Mouse (Mus musculus): Measurements from ENCODE around the gene Lin7b. TPM values are rescaled to one million over a fixed set of nuclear protein-coding genes. Genes with fewer than 3 reads are reported as not detected.

The Lin7b gene
- 111 and 123 TPM in 2 replicates for polyA plus RNA-seq (2015; fragmentation: Nextera tagmentation; extraction: Ambion mirVana)

GRCm38 (mm10) chr7:45370475-45371311 lies at the start of gene Lin7b:
TSS of gene Lin7b (minus strand) at chr7:45370583.

GRCm38 (mm10) chr7:45413113-45413863 lies 42.9 kb upstream of the Lin7b start, which contains the start of gene Ntf5:
TSS of gene Ntf5 (plus strand) at chr7:45413695.

GRCm38 (mm10) chr7:45405091-45406075 lies 35.0 kb upstream of the Lin7b start, which contains the start of gene Kcna7:
TSS of gene Kcna7 (plus strand) at chr7:45405653.

GRCm38 (mm10) chr7:45395578-45396336 lies 25.4 kb upstream of the Lin7b start, which contains the start of gene Snrnp70:
TSS of gene Snrnp70 (minus strand) at chr7:45395742.

GRCm38 (mm10) chr7:45366652-45367019 lies 3.7 kb downstream of the Lin7b start, which contains the start of gene Ppfia3:
TSS of gene Ppfia3 (minus strand) at chr7:45367019.

GRCm38 (mm10) chr7:45335056-45335455 lies 35.3 kb downstream of the Lin7b start, which contains the start of gene Hrc:
TSS of gene Hrc (plus strand) at chr7:45335290.

GRCm38 (mm10) chr7:45333431-45333982 lies 36.9 kb downstream of the Lin7b start, which contains the start of gene Trpm4:
TSS of gene Trpm4 (minus strand) at chr7:45333780.

Other genes with a start within 250 kb of the Lin7b start
- gene Rps11, start 246.1 kb downstream of the Lin7b start, polyA plus RNA-seq (2015; fragmentation: Nextera tagmentation; extraction: Ambion mirVana): 748 and 784 TPM in 2 replicates
- 715 and 776 TPM in 2 replicates for gene Rpl13a, start 241.8 kb downstream of the Lin7b start, polyA plus RNA-seq (2015; fragmentation: Nextera tagmentation; extraction: Ambion mirVana)
- 0.63 TPM in 1 of 2 replicates, not detected in the other for gene Gm45713, start 234.4 kb downstream of the Lin7b start, polyA plus RNA-seq (2015; fragmentation: Nextera tagmentation; extraction: Ambion mirVana)
- 2.4 and 2.9 TPM in 2 replicates for gene Flt3l, start 234.2 kb downstream of the Lin7b start, polyA plus RNA-seq (2015; fragmentation: Nextera tagmentation; extraction: Ambion mirVana)
- gene Pih1d1, start 216.3 kb downstream of the Lin7b start, polyA plus RNA-seq (2015; fragmentation: Nextera tagmentation; extraction: Ambion mirVana): 63.5 and 72.6 TPM in 2 replicates
- 14.5 and 17.7 TPM in 2 replicates for gene Aldh16a1, start 216.0 kb downstream of the Lin7b start, polyA plus RNA-seq (2015; fragmentation: Nextera tagmentation; extraction: Ambion mirVana)
- 0.29 and 1.2 TPM in 2 replicates for gene Slc17a7, start 206.6 kb downstream of the Lin7b start, polyA plus RNA-seq (2015; fragmentation: Nextera tagmentation; extraction: Ambion mirVana)
- not detected in 2 replicates for gene Gfy, start 191.0 kb downstream of the Lin7b start, polyA plus RNA-seq (2015; fragmentation: Nextera tagmentation; extraction: Ambion mirVana)
- gene Pth2, start 189.6 kb downstream of the Lin7b start, polyA plus RNA-seq (2015; fragmentation: Nextera tagmentation; extraction: Ambion mirVana): not detected in 2 replicates
- gene Ccdc155, start 165.7 kb downstream of the Lin7b start, polyA plus RNA-seq (2015; fragmentation: Nextera tagmentation; extraction: Ambion mirVana): 0.42 and 0.50 TPM in 2 replicates
- gene Dkkl1, start 158.4 kb downstream of the Lin7b start, polyA plus RNA-seq (2015; fragmentation: Nextera tagmentation; extraction: Ambion mirVana): 27.6 and 29.1 TPM in 2 replicates
- gene Tead2, start 154.8 kb downstream of the Lin7b start, polyA plus RNA-seq (2015; fragmentation: Nextera tagmentation; extraction: Ambion mirVana): 18.3 and 18.6 TPM in 2 replicates
- 3.1 and 4.6 TPM in 2 replicates for gene Cd37, start 131.5 kb downstream of the Lin7b start, polyA plus RNA-seq (2015; fragmentation: Nextera tagmentation; extraction: Ambion mirVana)
- 2.2 and 2.6 TPM in 2 replicates for gene Slc6a16, start 129.5 kb downstream of the Lin7b start, polyA plus RNA-seq (2015; fragmentation: Nextera tagmentation; extraction: Ambion mirVana)
- not detected in 2 replicates for gene Slc6a21, start 93.1 kb downstream of the Lin7b start, polyA plus RNA-seq (2015; fragmentation: Nextera tagmentation; extraction: Ambion mirVana)
- gene Trpm4, start 36.8 kb downstream of the Lin7b start, polyA plus RNA-seq (2015; fragmentation: Nextera tagmentation; extraction: Ambion mirVana): 11.8 and 12.6 TPM in 2 replicates
- 0.52 and 0.62 TPM in 2 replicates for gene Hrc, start 35.3 kb downstream of the Lin7b start, polyA plus RNA-seq (2015; fragmentation: Nextera tagmentation; extraction: Ambion mirVana)
- gene Ppfia3, start 3.6 kb downstream of the Lin7b start, polyA plus RNA-seq (2015; fragmentation: Nextera tagmentation; extraction: Ambion mirVana): 33.9 and 35.6 TPM in 2 replicates
- 146 and 152 TPM in 2 replicates for gene Snrnp70, start 25.2 kb upstream of the Lin7b start, polyA plus RNA-seq (2015; fragmentation: Nextera tagmentation; extraction: Ambion mirVana)
- gene Kcna7, start 35.1 kb upstream of the Lin7b start, polyA plus RNA-seq (2015; fragmentation: Nextera tagmentation; extraction: Ambion mirVana): not detected in 2 replicates
- gene Ntf5, start 43.1 kb upstream of the Lin7b start, polyA plus RNA-seq (2015; fragmentation: Nextera tagmentation; extraction: Ambion mirVana): 0.10 TPM in 1 of 2 replicates, not detected in the other
- 0.37 and 0.48 TPM in 2 replicates for gene Lhb, start 50.2 kb upstream of the Lin7b start, polyA plus RNA-seq (2015; fragmentation: Nextera tagmentation; extraction: Ambion mirVana)
- gene Gys1, start 64.3 kb upstream of the Lin7b start, polyA plus RNA-seq (2015; fragmentation: Nextera tagmentation; extraction: Ambion mirVana): 16.4 and 18.9 TPM in 2 replicates
- gene Ruvbl2, start 67.5 kb upstream of the Lin7b start, polyA plus RNA-seq (2015; fragmentation: Nextera tagmentation; extraction: Ambion mirVana): 83.2 and 91.0 TPM in 2 replicates
- gene Ftl1, start 89.3 kb upstream of the Lin7b start, polyA plus RNA-seq (2015; fragmentation: Nextera tagmentation; extraction: Ambion mirVana): 3,929 and 4,285 TPM in 2 replicates
- gene Bax, start 96.3 kb upstream of the Lin7b start, polyA plus RNA-seq (2015; fragmentation: Nextera tagmentation; extraction: Ambion mirVana): 248 and 251 TPM in 2 replicates
- 0.29 and 0.49 TPM in 2 replicates for gene Tulp2, start 111.3 kb upstream of the Lin7b start, polyA plus RNA-seq (2015; fragmentation: Nextera tagmentation; extraction: Ambion mirVana)
- gene Gm45808, start 116.2 kb upstream of the Lin7b start, polyA plus RNA-seq (2015; fragmentation: Nextera tagmentation; extraction: Ambion mirVana): not detected in 2 replicates
- 5.4 and 5.5 TPM in 2 replicates for gene Dhdh, start 118.2 kb upstream of the Lin7b start, polyA plus RNA-seq (2015; fragmentation: Nextera tagmentation; extraction: Ambion mirVana)
- gene Nucb1, start 139.8 kb upstream of the Lin7b start, polyA plus RNA-seq (2015; fragmentation: Nextera tagmentation; extraction: Ambion mirVana): 143 and 157 TPM in 2 replicates
- 18.4 and 20.1 TPM in 2 replicates for gene Ppp1r15a, start 155.7 kb upstream of the Lin7b start, polyA plus RNA-seq (2015; fragmentation: Nextera tagmentation; extraction: Ambion mirVana)
- gene Plekha4, start 155.7 kb upstream of the Lin7b start, polyA plus RNA-seq (2015; fragmentation: Nextera tagmentation; extraction: Ambion mirVana): 5.5 and 6.7 TPM in 2 replicates
- gene Hsd17b14, start 184.3 kb upstream of the Lin7b start, polyA plus RNA-seq (2015; fragmentation: Nextera tagmentation; extraction: Ambion mirVana): 0.62 and 0.81 TPM in 2 replicates
- gene Bcat2, start 199.6 kb upstream of the Lin7b start, polyA plus RNA-seq (2015; fragmentation: Nextera tagmentation; extraction: Ambion mirVana): 19.8 and 21.5 TPM in 2 replicates
- not detected in 2 replicates for gene Fgf21, start 244.9 kb upstream of the Lin7b start, polyA plus RNA-seq (2015; fragmentation: Nextera tagmentation; extraction: Ambion mirVana)
- 0.14 TPM in 1 of 2 replicates, not detected in the other for gene Fut1, start 246.7 kb upstream of the Lin7b start, polyA plus RNA-seq (2015; fragmentation: Nextera tagmentation; extraction: Ambion mirVana)

All from neural tube, postnatal 0 days (tissue).